Mouse (Mus musculus) heart, embryonic 14.5 days (tissue): ENCODE measurements around the gene Sys1. TPM values are rescaled to one million over a fixed set of nuclear protein-coding genes. Genes with fewer than 3 reads are reported as not detected.

ENCODE experiments used
- ATAC-seq: fragments of 200-750 bp; cut with Nextera tagmentation; 2 replicates; pipeline ENCODE4 v1.8.0; 2017; ENCODE audit warnings: low read depth, moderate TSS enrichment; ENCODE audit not compliant: insufficient number of reproducible peaks, insufficient read depth, low FRiP score
- H3K27ac ChIP-seq, 2 experiments: fragments of 200-500 bp in 1 of 2; fragments of 300-500 bp in 1 of 2; sonication (generic) in 1 of 2; replicated peaks in 1 of 2; 2 replicates each; pipeline ENCODE4 v1.5.1; 2012 to 2014; ENCODE audit warnings: low read depth in 2 of 2, low read length in 2 of 2, control low read depth in 1 of 2, mild to moderate bottlenecking in 1 of 2, mixed read lengths in 1 of 2; ENCODE audit not compliant: control insufficient read depth in 1 of 2, insufficient read depth in 1 of 2
- H3K27me3 ChIP-seq: fragments of 300-500 bp; sonication (generic); 2 replicates; pipeline ENCODE4 v1.6.1; 2014; ENCODE audit warnings: mild to moderate bottlenecking, low read length, control low read depth; ENCODE audit not compliant: control insufficient read depth, insufficient read depth
- H3K36me3 ChIP-seq: fragments of 300-500 bp; sonication (generic); 2 replicates; pipeline ENCODE4 v1.6.1; 2014; ENCODE audit warnings: mild to moderate bottlenecking, control low read depth, low read length, mixed read lengths; ENCODE audit not compliant: control insufficient read depth, insufficient read depth
- H3K4me1 ChIP-seq, 2 experiments: fragments of 200-500 bp in 1 of 2; fragments of 300-500 bp in 1 of 2; sonication (generic) in 1 of 2; 2 replicates each; pipeline ENCODE4 v1.6.1; 2012 to 2014; ENCODE audit warnings: low read length in 2 of 2, control low read depth in 1 of 2, mixed read lengths in 1 of 2; ENCODE audit not compliant: control insufficient read depth in 2 of 2, insufficient read depth in 2 of 2
- H3K4me2 ChIP-seq: fragments of 300-500 bp; sonication (generic); 2 replicates; pipeline ENCODE4 v1.6.1; 2014; ENCODE audit warnings: mild to moderate bottlenecking, low read length
- H3K4me3 ChIP-seq, 2 experiments: fragments of 200-500 bp in 1 of 2; fragments of 300-500 bp in 1 of 2; sonication (generic) in 1 of 2; 2 replicates each; pipeline ENCODE4 v1.5.1; 2012 to 2014; ENCODE audit warnings: low read length in 2 of 2, mild to moderate bottlenecking in 2 of 2, control low read depth in 1 of 2, low read depth in 1 of 2, moderate library complexity in 1 of 2; ENCODE audit not compliant: control insufficient read depth in 1 of 2, insufficient read depth in 1 of 2
- H3K9ac ChIP-seq: fragments of 300-500 bp; sonication (generic); 2 replicates; pipeline ENCODE4 v1.6.1; 2014; ENCODE audit warnings: mild to moderate bottlenecking, low read length
- H3K9me3 ChIP-seq: fragments of 300-500 bp; sonication (generic); 2 replicates; pipeline ENCODE4 v1.6.1; 2016; ENCODE audit warnings: low read length, control low read depth; ENCODE audit not compliant: control insufficient read depth
- WGBS: fragments of 180-500 bp; shearing (Covaris S2); extraction: QIAGEN DNeasy Blood & Tissue Kit; methylation state at CpG from one replicate; pipeline ENCODE4 v1.1.7; 2014; 5-methylcytosine and 5-hydroxymethylcytosine counted together
- polyA plus RNA-seq: library from polyadenylated mRNA; unstranded; fragments of >200 nt; fragmentation: Nextera tagmentation; extraction: Ambion mirVana; gene quantifications from 2 replicates; pipeline ENCODE4 v1.2.1, GENCODE M21; 2014

Sys1 gene
- polyA plus RNA-seq, 1 experiment from 2014 or later: 47.6 TPM

DNA sequence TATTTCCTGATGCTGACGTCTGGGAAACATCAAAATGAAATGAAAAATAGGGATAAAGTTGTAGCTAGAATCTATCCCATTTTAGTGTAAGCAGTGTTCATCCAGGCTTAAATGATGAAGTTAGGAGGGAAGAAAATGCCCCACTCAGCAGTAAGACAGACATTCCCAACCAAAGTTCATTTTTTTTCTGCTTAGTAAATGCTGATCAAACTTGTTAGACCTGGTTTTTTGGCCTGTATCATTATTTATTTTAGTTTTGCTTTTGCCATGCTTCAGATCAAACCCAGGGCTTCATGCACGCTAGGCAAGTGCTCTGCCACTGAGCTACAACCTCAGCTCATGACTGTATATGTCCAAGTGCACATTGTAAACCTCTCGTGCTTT lies 10.7 kb upstream of the Sys1 start:
- Histone ChIP-seq H3K36me3 (no peaks in the 10 kb centered on the region), H3K4me2 (no peak overlapping the region), H3K9me3 (peaks cover 5% of the 10 kb centered on the region; the same call in 1 of the 2 replicates), H3K4me3 (no peak overlapping the region), H3K9ac (no peak overlapping the region), H3K27me3 (no peaks in the 10 kb centered on the region), H3K27ac (no peak overlapping the region), H3K4me1 (peaks cover 16 to 34% of the 10 kb centered on the region in 2 experiments)
- 78% methylated on average over 3 of the region's 3 CpGs for WGBS
- ATAC-seq: no peak

DNA sequence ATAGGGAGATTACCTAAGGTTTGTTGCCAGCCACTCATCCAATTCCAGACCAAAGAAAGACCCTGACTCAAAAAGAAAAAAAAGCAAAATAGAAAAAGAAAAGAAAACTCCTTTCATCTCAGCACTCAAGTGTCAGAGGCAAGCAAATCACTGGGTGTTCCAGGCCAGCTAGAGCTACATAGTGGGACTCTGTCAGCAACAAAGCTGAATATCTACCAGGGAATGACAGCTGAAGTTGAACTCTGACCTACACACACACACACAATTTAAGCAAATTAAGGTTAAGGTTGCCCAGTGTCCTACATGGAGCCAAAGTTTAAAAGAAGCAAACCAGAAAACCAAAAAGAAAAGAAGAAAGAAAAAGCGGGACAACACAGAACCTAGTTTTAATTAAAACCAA lies 8.6 kb upstream of the Sys1 start:
- Histone ChIP-seq H3K9ac (no peak overlapping the region), H3K36me3 (no peaks in the 10 kb centered on the region), H3K9me3 (peaks cover 5% of the 10 kb centered on the region; the same call in 1 of the 2 replicates), H3K4me2 (no peak overlapping the region), H3K27ac (no peak overlapping the region), H3K4me1 (peaks cover 26 to 36% of the 10 kb centered on the region in 2 experiments), H3K27me3 (no peaks in the 10 kb centered on the region), H3K4me3 (no peak overlapping the region)
- ATAC-seq: no peak
- WGBS: 96% methylated on average over 1 of the region's 1 CpGs

GRCm38 (mm10) chr2:164448921-164449320 lies 7.8 kb upstream of the Sys1 start:
- Histone ChIP-seq H3K4me3 (no peak overlapping the region), H3K4me2 (0 out of 2 replicates have a peak overlapping the region, but pooled peaks have one; percentile 17), H3K4me1 (peaks cover 28 to 39% of the 10 kb centered on the region in 2 experiments), H3K9ac (no peak overlapping the region), H3K27ac (peak overlapping the region in 1 of 2 experiments; percentile 55; a peak in 1 of 4 replicates), H3K27me3 (no peaks in the 10 kb centered on the region), H3K36me3 (no peaks in the 10 kb centered on the region), H3K9me3 (peaks cover 5% of the 10 kb centered on the region; the same call in 1 of the 2 replicates)
- WGBS: 42% methylated on average over 5 of the region's 5 CpGs
- no peak for ATAC-seq

DNA sequence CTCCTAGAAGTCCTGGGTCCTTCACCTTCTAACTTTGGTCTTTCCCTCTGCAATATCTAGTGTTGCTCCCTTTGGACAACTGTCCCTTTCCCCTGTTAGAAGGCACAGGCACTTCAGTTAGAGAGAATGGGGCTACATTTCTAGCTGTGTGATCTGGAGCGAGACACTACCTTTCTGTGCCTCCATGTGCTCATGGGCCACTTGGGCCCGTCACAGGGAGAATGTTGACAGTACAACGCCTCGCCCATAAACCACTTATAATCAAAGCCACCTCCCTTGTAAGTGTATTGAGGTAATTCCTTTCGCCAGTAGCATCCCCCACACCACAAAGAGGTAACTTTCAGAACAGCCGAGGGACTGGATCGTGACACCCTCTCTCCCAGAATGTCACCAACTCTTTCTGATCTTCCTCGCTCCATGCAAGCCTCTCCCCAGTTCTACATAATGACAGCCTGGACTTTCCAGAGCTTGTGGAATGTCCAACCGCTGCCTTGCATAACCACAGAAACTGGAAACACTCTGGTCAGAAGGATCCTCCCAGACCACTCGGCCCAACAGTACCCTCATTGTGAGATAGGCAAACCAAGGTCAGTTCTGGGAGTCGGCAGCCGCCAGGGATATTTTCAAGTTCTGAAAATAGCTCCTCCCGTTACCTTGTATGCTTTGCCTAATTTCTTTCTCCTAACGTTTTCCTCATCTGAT lies 7.3 kb upstream of the Sys1 start:
- peak overlapping the region; percentile 17; the same call in 1 of the 2 replicates for H3K4me2 ChIP-seq
- peaks cover 5% of the 10 kb centered on the region; the same call in 1 of the 2 replicates for H3K9me3 ChIP-seq
- no peaks in the 10 kb centered on the region for H3K27me3 ChIP-seq
- 39% methylated on average over 14 of the region's 14 CpGs for WGBS
- 0 out of 2 replicates have a peak overlapping the region, but pooled peaks have one; percentile 12 for H3K9ac ChIP-seq
- H3K4me3 ChIP-seq: no peak overlapping the region
- no peaks in the 10 kb centered on the region for H3K36me3 ChIP-seq
- peaks cover 32 to 44% of the 10 kb centered on the region in 2 experiments for H3K4me1 ChIP-seq
- no peak for ATAC-seq
- peak overlapping the region; percentile 30 to 55; a peak in 2 of 4 replicates for H3K27ac ChIP-seq

DNA sequence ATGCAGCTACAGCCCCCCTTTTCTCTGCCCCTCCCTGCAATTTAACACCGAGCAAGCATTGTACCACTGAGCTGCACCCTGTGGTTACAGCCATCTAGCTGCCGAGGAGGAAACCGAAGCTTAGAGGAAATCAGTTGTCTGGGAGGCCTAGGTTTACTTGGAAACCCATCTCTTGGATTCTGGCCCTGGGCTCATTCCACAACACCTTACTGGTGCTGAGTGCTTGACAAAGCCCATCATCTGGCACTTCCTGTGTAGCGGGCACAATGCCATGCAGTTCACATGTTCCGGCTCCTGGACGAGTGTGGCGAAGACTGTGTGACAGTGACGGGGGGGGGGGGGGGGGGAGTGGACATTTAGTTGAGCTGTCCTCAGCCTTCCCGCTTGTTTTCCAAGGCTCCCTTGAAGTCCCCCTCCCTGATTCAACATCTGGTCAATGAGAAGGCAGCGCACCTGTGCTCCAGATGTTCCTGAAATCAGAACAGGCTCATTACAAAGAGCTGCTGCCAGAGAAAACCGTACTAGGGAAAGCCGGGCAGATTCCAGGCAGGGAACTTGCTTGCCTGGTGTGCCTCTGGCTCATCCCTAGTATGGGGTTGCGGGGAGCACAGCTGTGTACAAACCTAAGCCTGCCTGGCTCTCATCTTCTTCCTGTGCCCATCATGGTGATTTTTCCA lies 4.6 kb upstream of the Sys1 start:
- Histone ChIP-seq H3K27me3 (no peaks in the 10 kb centered on the region), H3K4me1 (peaks cover 48 to 69% of the 10 kb centered on the region in 2 experiments), H3K4me2 (peak overlapping the region; percentile 42), H3K27ac (peak overlapping the region; percentile 65 to 78), H3K36me3 (no peaks in the 10 kb centered on the region), H3K9me3 (peaks cover 5% of the 10 kb centered on the region; the same call in 1 of the 2 replicates), H3K4me3 (no peak overlapping the region), H3K9ac (no peak overlapping the region)
- ATAC-seq: 0 out of 2 replicates have a peak, but pooled peaks have one; percentile 57
- 29% methylated on average over 13 of the region's 13 CpGs for WGBS

DNA sequence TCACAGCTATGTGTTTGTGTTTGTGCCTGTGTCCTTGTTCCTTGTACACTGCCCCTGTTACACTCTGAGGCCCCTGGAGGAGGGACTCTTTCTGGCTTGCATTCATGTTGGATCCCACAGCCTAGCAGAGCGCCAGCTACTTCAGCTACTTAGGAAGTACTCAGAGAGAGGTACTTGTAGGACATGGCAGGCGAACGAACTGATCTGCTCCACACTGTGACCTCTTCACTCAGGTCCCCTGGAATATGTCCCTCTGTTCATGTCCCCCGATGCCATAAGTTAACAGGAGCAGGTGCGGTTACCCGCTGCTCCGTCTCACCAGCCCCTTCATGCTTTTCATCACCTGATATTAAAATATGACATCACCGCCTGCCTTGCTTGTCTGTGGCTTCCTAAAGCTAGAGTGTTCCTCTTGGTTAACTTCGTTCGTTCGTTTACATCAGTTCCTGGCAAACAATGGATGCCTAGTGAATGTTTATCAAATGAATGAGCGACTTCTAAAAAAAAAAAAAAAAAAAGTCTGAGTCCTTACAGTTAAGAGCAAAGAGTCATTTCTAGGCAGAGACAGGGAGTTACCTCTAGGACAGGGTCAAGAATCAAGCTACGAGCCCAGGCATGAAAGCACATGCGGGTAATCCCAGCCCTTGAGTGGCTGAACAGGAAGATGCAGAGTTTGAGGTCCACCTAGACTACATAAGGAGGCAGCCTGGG lies 3.6 kb upstream of the Sys1 start:
- H3K27me3 ChIP-seq: no peaks in the 10 kb centered on the region
- peak; percentile 81 for ATAC-seq
- 16% methylated on average over 14 of the region's 14 CpGs for WGBS
- no peak overlapping the region for H3K9ac ChIP-seq
- peaks cover 48 to 69% of the 10 kb centered on the region in 2 experiments for H3K4me1 ChIP-seq
- H3K36me3 ChIP-seq: no peaks in the 10 kb centered on the region
- peak overlapping the region; percentile 65 to 78 for H3K27ac ChIP-seq
- peak overlapping the region; percentile 42 for H3K4me2 ChIP-seq
- peaks cover 5% of the 10 kb centered on the region; the same call in 1 of the 2 replicates for H3K9me3 ChIP-seq
- no peak overlapping the region for H3K4me3 ChIP-seq

GRCm38 (mm10) chr2:164453887-164454500 lies 2.8 kb upstream of the Sys1 start:
- Histone ChIP-seq H3K36me3 (no peaks in the 10 kb centered on the region), H3K4me3 (no peak overlapping the region), H3K4me1 (peaks cover 45 to 64% of the 10 kb centered on the region in 2 experiments), H3K27ac (peak overlapping the region in 1 of 2 experiments; percentile 48; a peak in 2 of 4 replicates), H3K9ac (no peak overlapping the region), H3K27me3 (no peaks in the 10 kb centered on the region), H3K9me3 (peaks cover 5% of the 10 kb centered on the region; the same call in 1 of the 2 replicates), H3K4me2 (no peak overlapping the region)
- 66% methylated on average over 7 of the region's 7 CpGs for WGBS
- no peak for ATAC-seq
